Mouse (Mus musculus): ENCODE measurements around the gene Lef1. TPM values are rescaled to one million over a fixed set of nuclear protein-coding genes. Genes with fewer than 3 reads are reported as not detected.

Lef1 gene
- total and polyA plus RNA-seq, 2 experiments from 2014 or later: 5.6 to 7.2 TPM

GRCm38 (mm10) chr3:131093736-131094135 lies 16.5 kb upstream of the Lef1 start:
- H3K9ac ChIP-seq (replicated peaks; ENCODE audit: low read length): no peak overlapping the region
- H3K27me3 ChIP-seq (ENCODE audit: insufficient read depth, low read length): no peaks in the 10 kb centered on the region
- TF ChIP-seq CTCF (IDR thresholded peaks at IDR 0.05; ENCODE audit: low read depth): no peak
- H3K4me1 ChIP-seq (ENCODE audit: insufficient read depth, low read length): no peaks in the 10 kb centered on the region
- H3K4me3 ChIP-seq (ENCODE audit: low read length): no peak overlapping the region
- ATAC-seq: no peak
- no peak overlapping the region for H3K4me2 ChIP-seq (ENCODE audit: low read depth, low read length)
- DNase-seq (ENCODE audit: low spot score): no peak
- H3K27ac ChIP-seq: no peak overlapping the region
- WGBS: 76% methylated on average over 12 of the region's 12 CpGs
- H3K36me3 ChIP-seq (ENCODE audit: insufficient read depth, low read length): no peaks in the 10 kb centered on the region
- no peaks in the 10 kb centered on the region for H3K9me3 ChIP-seq (ENCODE audit: low read length)

DNA sequence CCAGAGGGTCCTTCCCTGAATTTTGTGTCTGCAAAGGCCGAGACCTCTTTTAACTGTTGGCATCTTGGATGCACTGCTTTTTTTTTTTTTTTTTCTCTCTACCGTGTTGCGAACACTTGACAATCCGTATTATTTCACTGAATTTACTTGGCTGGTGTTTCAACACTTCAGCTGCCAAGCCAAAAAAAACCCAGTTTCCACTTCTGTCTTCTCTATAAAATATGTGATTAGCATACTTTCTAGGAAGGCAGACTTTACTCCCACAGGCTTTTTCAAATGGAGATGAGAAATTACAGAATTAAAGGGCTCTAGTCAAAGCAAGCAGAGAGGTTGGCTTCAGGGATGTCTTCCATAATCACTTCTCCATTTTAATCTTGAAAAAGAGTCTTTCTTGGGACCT lies 14.2 kb upstream of the Lef1 start:
- no peaks in the 10 kb centered on the region for H3K4me1 ChIP-seq (ENCODE audit: insufficient read depth, low read length)
- H3K9me3 ChIP-seq (ENCODE audit: low read length): no peaks in the 10 kb centered on the region
- no peak overlapping the region for H3K4me3 ChIP-seq (ENCODE audit: low read length)
- no peaks in the 10 kb centered on the region for H3K27me3 ChIP-seq (ENCODE audit: insufficient read depth, low read length)
- TF ChIP-seq CTCF (IDR thresholded peaks at IDR 0.05; ENCODE audit: low read depth): no peak
- no peak overlapping the region for H3K9ac ChIP-seq (replicated peaks; ENCODE audit: low read length)
- no peak overlapping the region for H3K27ac ChIP-seq
- DNase-seq (ENCODE audit: low spot score): no peak
- WGBS: 61% methylated on average over 4 of the region's 4 CpGs
- ATAC-seq: no peak
- H3K4me2 ChIP-seq (ENCODE audit: low read depth, low read length): no peak overlapping the region
- H3K36me3 ChIP-seq (ENCODE audit: insufficient read depth, low read length): no peaks in the 10 kb centered on the region

GRCm38 (mm10) chr3:131102191-131102774 lies 8.0 kb upstream of the Lef1 start:
- H3K9ac ChIP-seq (replicated peaks; ENCODE audit: low read length): no peak overlapping the region
- TF ChIP-seq CTCF (IDR thresholded peaks at IDR 0.05; ENCODE audit: low read depth): no peak
- 23% methylated on average over 13 of the region's 13 CpGs for WGBS

GRCm38 (mm10) chr3:131105362-131105761 lies 4.9 kb upstream of the Lef1 start:
- Histone ChIP-seq H3K27me3 (ENCODE audit: insufficient read depth, low read length) (peaks cover 32% of the 10 kb centered on the region; the same call in 1 of the 2 replicates), H3K9ac (replicated peaks; ENCODE audit: low read length) (no peak overlapping the region), H3K36me3 (ENCODE audit: insufficient read depth, low read length) (no peaks in the 10 kb centered on the region), H3K4me3 (ENCODE audit: low read length) (no peak overlapping the region), H3K9me3 (ENCODE audit: low read length) (no peaks in the 10 kb centered on the region), H3K27ac (no peak overlapping the region), H3K4me2 (ENCODE audit: low read depth, low read length) (peak overlapping the region; percentile 67), H3K4me1 (ENCODE audit: insufficient read depth, low read length) (0 out of 2 replicates have a peak, but pooled peaks cover 7% of the 10 kb centered on the region)
- TF ChIP-seq CTCF (IDR thresholded peaks at IDR 0.05; ENCODE audit: low read depth): no peak
- ATAC-seq: no peak
- no peak for DNase-seq (ENCODE audit: low spot score)
- WGBS: 35% methylated on average over 8 of the region's 8 CpGs

More at GRCm38 (mm10) chr3:131102191-131102774, 8.0 kb upstream of the Lef1 start:
- no peak overlapping the region for H3K4me3 ChIP-seq (ENCODE audit: low read length)
- H3K36me3 ChIP-seq (ENCODE audit: insufficient read depth, low read length): no peaks in the 10 kb centered on the region
- DNase-seq (ENCODE audit: low spot score) (no peak), ATAC-seq (no peak)
- H3K27ac ChIP-seq: no peak overlapping the region
- H3K27me3 ChIP-seq (ENCODE audit: insufficient read depth, low read length): peaks cover 22% of the 10 kb centered on the region; the same call in 1 of the 2 replicates
- H3K4me2 ChIP-seq (ENCODE audit: low read depth, low read length): no peak overlapping the region
- no peaks in the 10 kb centered on the region for H3K9me3 ChIP-seq (ENCODE audit: low read length)
- H3K4me1 ChIP-seq (ENCODE audit: insufficient read depth, low read length): 0 out of 2 replicates have a peak, but pooled peaks cover 7% of the 10 kb centered on the region

- under 1% methylated on average over 36 of the region's 36 CpGs for WGBS
- H3K27ac ChIP-seq: no peak overlapping the region
- H3K9me3 ChIP-seq (ENCODE audit: low read length): no peaks in the 10 kb centered on the region
- no peak for TF ChIP-seq CTCF (IDR thresholded peaks at IDR 0.05; ENCODE audit: low read depth)
- H3K36me3 ChIP-seq (ENCODE audit: insufficient read depth, low read length): no peaks in the 10 kb centered on the region
- H3K4me1 ChIP-seq (ENCODE audit: insufficient read depth, low read length): 0 out of 2 replicates have a peak, but pooled peaks cover 8% of the 10 kb centered on the region
- peak; percentile 73 for DNase-seq (ENCODE audit: low spot score)
- H3K4me3 ChIP-seq (ENCODE audit: low read length): peak overlapping the region; percentile 36
- H3K9ac ChIP-seq (replicated peaks; ENCODE audit: low read length): no peak overlapping the region
- peak overlapping the region; percentile 67 for H3K4me2 ChIP-seq (ENCODE audit: low read depth, low read length)
- H3K27me3 ChIP-seq (ENCODE audit: insufficient read depth, low read length): peaks cover 32% of the 10 kb centered on the region; the same call in 1 of the 2 replicates
- ATAC-seq: peak; percentile 58
These were observed 4.3 kb upstream of the Lef1 start for GRCm38 (mm10) chr3:131105940-131106401.

DNA sequence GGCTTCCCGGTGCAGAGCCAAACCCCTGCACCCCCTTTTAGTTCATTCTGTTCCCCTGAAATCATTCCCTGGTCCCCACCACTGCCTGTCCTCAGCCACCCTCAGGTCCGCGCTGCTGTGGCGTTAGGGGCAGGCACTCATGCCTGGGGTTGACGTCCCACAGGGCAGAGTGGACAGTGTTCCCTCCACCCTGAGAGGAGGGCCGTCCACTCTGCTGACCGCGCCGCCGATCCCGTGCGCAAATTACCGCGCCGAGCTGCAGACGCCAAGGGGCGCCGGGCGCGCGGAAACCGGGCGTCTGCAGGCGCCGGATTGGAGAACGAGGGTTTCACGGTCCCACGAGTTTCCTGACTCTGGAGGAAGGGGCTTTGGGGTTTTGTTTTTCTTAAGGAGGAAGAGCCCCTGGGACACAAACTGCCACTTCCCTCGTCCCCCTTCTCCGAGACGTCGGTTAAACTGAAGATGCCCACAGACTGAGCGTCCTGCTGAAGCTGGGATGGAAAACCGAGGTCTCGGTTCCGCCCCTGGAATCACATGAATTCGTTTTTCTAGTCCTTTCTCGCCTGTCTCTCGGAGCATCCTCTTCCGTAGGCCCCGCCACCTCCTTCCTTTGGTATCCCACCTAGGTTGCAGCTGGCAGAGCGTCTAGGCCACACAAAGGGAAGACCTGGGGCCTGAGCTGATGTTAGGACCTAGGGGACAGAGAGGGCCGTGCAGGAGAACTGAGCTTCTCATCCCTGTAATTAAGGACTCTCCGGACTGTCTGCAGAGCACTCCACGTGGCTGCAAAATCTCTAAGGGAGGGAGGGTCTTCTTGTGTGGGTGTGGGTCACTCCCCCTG lies 3.6 kb upstream of the Lef1 start:
- H3K4me3 ChIP-seq (ENCODE audit: low read length): peak overlapping the region; percentile 36
- TF ChIP-seq CTCF (IDR thresholded peaks at IDR 0.05; ENCODE audit: low read depth): no peak
- 0 out of 2 replicates have a peak, but pooled peaks cover 11% of the 10 kb centered on the region for H3K4me1 ChIP-seq (ENCODE audit: insufficient read depth, low read length)
- peaks cover 32% of the 10 kb centered on the region; the same call in 1 of the 2 replicates for H3K27me3 ChIP-seq (ENCODE audit: insufficient read depth, low read length)
- H3K36me3 ChIP-seq (ENCODE audit: insufficient read depth, low read length): no peaks in the 10 kb centered on the region
- ATAC-seq: peak; percentile 35; the same call in 1 of the 2 replicates
- WGBS: under 1% methylated on average over 45 of the region's 45 CpGs
- H3K9me3 ChIP-seq (ENCODE audit: low read length): no peaks in the 10 kb centered on the region
- H3K4me2 ChIP-seq (ENCODE audit: low read depth, low read length): peak overlapping the region; percentile 67
- peak; percentile 10 for DNase-seq (ENCODE audit: low spot score)
- H3K27ac ChIP-seq: no peak overlapping the region
- H3K9ac ChIP-seq (replicated peaks; ENCODE audit: low read length): peak overlapping the region; percentile 35; the same call in 1 of the 2 replicates
